Mouse (Mus musculus): ENCODE data around the gene Atf1.

DNA sequence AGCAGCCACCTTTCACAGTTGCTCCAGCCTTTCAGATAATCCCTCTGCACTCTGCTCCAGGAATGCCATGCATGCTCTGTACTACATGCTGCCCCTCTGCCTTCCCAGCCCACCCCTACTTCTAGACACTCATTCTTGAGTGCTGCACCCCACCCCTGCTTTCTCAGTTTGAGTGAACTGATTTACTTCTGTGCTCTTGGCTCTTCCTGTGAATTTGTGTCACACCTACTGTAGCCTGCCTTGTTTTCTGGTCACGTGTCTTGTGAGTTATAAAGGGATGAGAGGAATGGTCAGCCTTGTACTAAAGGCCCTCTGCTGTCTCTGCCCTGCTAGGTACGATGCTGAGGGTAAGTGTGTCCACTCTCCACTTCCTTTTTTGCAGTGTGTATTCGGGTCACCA, 25.8 kb upstream of the Atf1 start:
- TF ChIP-seq ZNF384 (IDR thresholded peaks at IDR 0.05; ENCODE audit: low read depth, low read length) (no peak), HCFC1 (IDR thresholded peaks at IDR 0.05; ENCODE audit: borderline replicate concordance, insufficient read depth, low read length) (no peak), ZC3H11A (IDR thresholded peaks at IDR 0.05; ENCODE audit: borderline replicate concordance, low read depth, low read length) (no peak), MAFK (IDR thresholded peaks at IDR 0.05; ENCODE audit: insufficient read depth, low read depth, low read length) (no peak), CHD2 (IDR thresholded peaks at IDR 0.05; ENCODE audit: low read depth, low read length) (no peak)
